Mouse (Mus musculus): ENCODE measurements around the gene Shank2.

- TF ChIP-seq ZC3H11A (IDR thresholded peaks at IDR 0.05; ENCODE audit: borderline replicate concordance, low read depth, low read length) (no peak), MAFK (IDR thresholded peaks at IDR 0.05; ENCODE audit: insufficient read depth, low read depth, low read length) (no peak)
Observed at GRCm38 (mm10) chr7:144408464-144409000, 406.8 kb downstream of the Shank2 start.
